Mouse (Mus musculus) liver, postnatal 0 days (tissue): ENCODE measurements around the gene R3hdm2. TPM values are rescaled to one million over a fixed set of nuclear protein-coding genes. Genes with fewer than 3 reads are reported as not detected.

Source experiments
- ATAC-seq: fragments of 200-750 bp; cut with Nextera tagmentation; 2 replicates; pipeline ENCODE4 v1.8.0; 2017; ENCODE audit warnings: mild to moderate bottlenecking, moderate library complexity
- DNase-seq: peaks from one replicate; pipeline ENCODE4 v3.0.0-alpha.2; 2016
- H3K27ac ChIP-seq: fragments of 300-500 bp; sonication (generic); 2 replicates; pipeline ENCODE4 v1.5.1; 2014; ENCODE audit warnings: antibody characterized with exemption, moderate library complexity, mild to moderate bottlenecking, low read depth
- H3K27me3 ChIP-seq: fragments of 300-500 bp; sonication (generic); 2 replicates; pipeline ENCODE4 v1.6.1; 2014; ENCODE audit warnings: low read length, control low read depth, mixed read lengths; ENCODE audit not compliant: insufficient read depth
- H3K36me3 ChIP-seq: fragments of 300-500 bp; sonication (generic); replicated peaks from 2 replicates; pipeline ENCODE4 v1.6.1; 2014; ENCODE audit warnings: mild to moderate bottlenecking, control low read depth, low read length, moderate library complexity, mixed read lengths; ENCODE audit not compliant: insufficient read depth
- H3K4me1 ChIP-seq: fragments of 300-500 bp; sonication (generic); 2 replicates; pipeline ENCODE4 v1.6.1; 2014; ENCODE audit warnings: antibody characterized with exemption, mild to moderate bottlenecking, control low read depth; ENCODE audit not compliant: insufficient read depth
- H3K4me2 ChIP-seq: fragments of 300-500 bp; sonication (generic); 2 replicates; pipeline ENCODE4 v1.6.1; 2014; ENCODE audit warnings: low read depth, mild to moderate bottlenecking, low read length, moderate library complexity, mixed read lengths
- H3K4me3 ChIP-seq: fragments of 300-500 bp; sonication (generic); 2 replicates; pipeline ENCODE4 v1.5.1; 2014; ENCODE audit warnings: low read depth, low read length
- H3K9ac ChIP-seq: fragments of 300-500 bp; sonication (generic); replicated peaks from 2 replicates; pipeline ENCODE4 v1.6.1; 2014; ENCODE audit warnings: mild to moderate bottlenecking, moderate library complexity
- H3K9me3 ChIP-seq: fragments of 300-500 bp; sonication (generic); 2 replicates; pipeline ENCODE4 v1.6.1; 2016; ENCODE audit warnings: mild to moderate bottlenecking, control low read depth, low read length, mixed read lengths
- CTCF ChIP-seq: sonication (generic); IDR thresholded peaks from 2 replicates; pipeline ENCODE4 v1.5.1; 2016; ENCODE audit warnings: antibody characterized with exemption, low read depth
- EP300 ChIP-seq: IDR thresholded peaks from 2 replicates; pipeline ENCODE4 v1.6.1; 2016; ENCODE audit warnings: antibody characterized with exemption, low read depth, mild to moderate bottlenecking
- WGBS: fragments of 180-500 bp; shearing (Covaris S2); extraction: QIAGEN DNeasy Blood & Tissue Kit; methylation state at CpG from one replicate; pipeline ENCODE4 v1.1.7; 2014; ENCODE audit not compliant: insufficient replicate concordance; 5-methylcytosine and 5-hydroxymethylcytosine counted together
- polyA plus RNA-seq: library from polyadenylated mRNA; unstranded; fragments of >200 nt; fragmentation: Nextera tagmentation; extraction: Ambion mirVana; gene quantifications from 2 replicates; pipeline ENCODE4 v1.2.1, GENCODE M21; 2015

The R3hdm2 gene
- polyA plus RNA-seq, 1 experiment from 2014 or later, result 16.6 TPM

DNA sequence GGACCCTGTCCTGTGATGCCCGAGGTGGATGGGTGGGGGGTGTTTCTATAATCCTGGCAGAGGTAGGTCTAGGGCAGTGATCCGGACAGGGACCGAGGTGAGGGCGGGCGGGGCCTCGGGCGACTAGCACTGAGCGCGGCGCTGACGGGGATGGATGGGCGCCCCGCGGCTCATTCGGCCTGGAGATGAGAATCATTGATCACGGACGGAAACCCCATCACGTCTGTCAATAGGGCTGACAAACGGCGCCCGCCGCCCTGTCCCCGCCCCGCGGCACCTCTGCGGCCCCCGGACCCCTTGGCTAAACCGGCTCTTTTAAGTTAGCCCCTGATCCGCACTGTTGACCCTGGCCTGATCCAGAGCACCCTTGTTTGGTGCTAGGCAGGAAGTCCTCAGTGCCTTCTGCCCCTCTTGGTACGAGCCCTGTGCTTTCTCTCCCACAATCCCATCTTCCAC, 154.8 kb downstream of the R3hdm2 start:
- H3K9me3 ChIP-seq, result no peaks in the 10 kb centered on the region
- TF ChIP-seq CTCF, result no peak
- no peak for TF ChIP-seq EP300
- H3K27me3 ChIP-seq, result peaks cover 66% of the 10 kb centered on the region
- H3K4me1 ChIP-seq, result peaks cover 9% of the 10 kb centered on the region
- H3K4me2 ChIP-seq, result peak overlapping the region; percentile 70
- DNase-seq (no peak), ATAC-seq (0 out of 2 replicates have a peak, but pooled peaks have one; percentile 20)
- H3K9ac ChIP-seq, result no peak overlapping the region
- H3K4me3 ChIP-seq, result peak overlapping the region; percentile 36; the same call in 1 of the 2 replicates
- H3K36me3 ChIP-seq, result peaks cover 12% of the 10 kb centered on the region
- no peak overlapping the region for H3K27ac ChIP-seq
- 2% methylated on average over 25 of the region's 30 CpGs for WGBS

DNA sequence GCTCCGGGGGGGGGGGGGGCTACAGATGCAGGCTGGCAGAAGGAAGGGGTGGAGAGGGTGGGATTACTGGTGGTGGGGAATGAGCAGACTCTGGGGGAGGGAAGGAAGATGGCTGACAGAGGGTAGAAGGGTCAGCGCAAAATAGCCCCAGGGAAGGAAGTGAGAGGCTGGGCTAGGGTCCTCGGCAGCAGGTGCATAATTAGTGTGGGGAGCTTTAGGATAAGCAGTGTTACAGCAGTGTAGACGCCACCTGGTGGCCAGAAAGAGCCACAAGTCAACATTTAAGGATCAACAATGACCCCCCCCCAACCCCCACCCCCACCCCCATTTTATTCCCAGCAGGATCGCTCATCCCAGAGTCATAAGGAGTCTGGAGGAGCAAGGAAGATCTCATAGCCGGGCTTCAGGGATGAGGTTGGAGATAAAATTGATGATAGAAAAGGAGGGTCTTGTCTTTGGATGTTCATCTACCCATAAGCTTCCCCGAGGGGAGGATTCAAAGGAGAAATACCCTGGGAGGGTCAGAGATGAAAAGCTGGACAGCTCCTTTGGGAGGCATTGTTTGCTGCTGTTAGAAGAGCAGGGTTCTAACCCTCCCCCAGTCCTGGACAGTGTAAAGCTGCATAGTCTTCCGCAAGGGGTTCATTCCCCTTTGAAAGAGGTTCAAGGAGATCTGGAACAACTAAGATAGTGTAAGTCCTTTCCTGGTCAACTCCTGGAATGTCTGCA, 156.6 kb downstream of the R3hdm2 start:
- Histone ChIP-seq H3K36me3 (peaks cover 22% of the 10 kb centered on the region), H3K4me2 (no peak overlapping the region), H3K4me1 (peaks cover 9% of the 10 kb centered on the region), H3K9me3 (no peaks in the 10 kb centered on the region), H3K9ac (no peak overlapping the region), H3K27ac (no peak overlapping the region), H3K27me3 (peaks cover 48% of the 10 kb centered on the region), H3K4me3 (no peak overlapping the region)
- 12% methylated on average over 8 of the region's 8 CpGs for WGBS
- ATAC-seq (no peak), DNase-seq (peak; percentile 58)
- TF ChIP-seq EP300, result no peak
- TF ChIP-seq CTCF, result peak; percentile 64

DNA sequence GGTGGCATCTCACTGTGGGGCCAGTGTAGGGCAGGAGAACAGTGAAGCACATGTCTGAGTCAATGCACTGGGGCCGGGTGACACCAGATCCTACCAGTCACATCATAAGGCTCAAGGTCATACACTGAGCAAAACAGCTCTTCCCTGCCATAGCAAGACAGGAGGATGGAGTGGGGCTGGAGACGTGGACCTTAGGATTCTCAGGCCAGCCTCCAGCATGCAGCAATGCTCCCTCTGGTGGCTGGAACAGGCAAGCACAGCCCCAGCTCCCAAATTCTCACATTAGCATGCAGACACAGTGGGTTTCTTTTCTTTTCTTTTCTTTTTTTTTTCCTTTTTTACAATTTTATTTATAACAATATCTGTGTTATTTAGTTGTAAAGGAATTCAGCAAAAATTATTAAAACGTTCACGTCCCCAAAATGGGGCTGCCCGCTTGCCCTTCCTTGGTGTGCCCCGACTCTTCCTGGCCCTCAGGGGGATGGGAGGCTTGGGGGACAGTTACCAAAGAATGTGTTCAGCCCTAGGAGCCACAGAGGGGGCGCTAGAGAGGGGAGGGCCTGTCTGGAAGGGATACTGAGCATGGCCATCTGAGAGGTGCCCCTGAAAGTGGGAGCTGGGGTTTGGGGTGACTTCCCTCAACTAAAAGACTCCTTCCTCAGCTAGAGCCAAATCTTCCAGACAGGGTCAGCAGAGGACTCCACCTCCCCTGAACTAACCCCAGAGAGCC, 157.9 kb downstream of the R3hdm2 start:
- no peak overlapping the region for H3K4me2 ChIP-seq
- H3K36me3 ChIP-seq, result peaks cover 28% of the 10 kb centered on the region
- TF ChIP-seq EP300 (no peak), CTCF (peak; percentile 96)
- H3K27me3 ChIP-seq, result peaks cover 36% of the 10 kb centered on the region
- H3K4me1 ChIP-seq, result peaks cover 9% of the 10 kb centered on the region
- 31% methylated on average over 7 of the region's 7 CpGs for WGBS
- no peak overlapping the region for H3K4me3 ChIP-seq
- no peak overlapping the region for H3K27ac ChIP-seq
- H3K9me3 ChIP-seq, result no peaks in the 10 kb centered on the region
- ATAC-seq (peak; percentile 35), DNase-seq (peak; percentile 78)
- no peak overlapping the region for H3K9ac ChIP-seq

DNA sequence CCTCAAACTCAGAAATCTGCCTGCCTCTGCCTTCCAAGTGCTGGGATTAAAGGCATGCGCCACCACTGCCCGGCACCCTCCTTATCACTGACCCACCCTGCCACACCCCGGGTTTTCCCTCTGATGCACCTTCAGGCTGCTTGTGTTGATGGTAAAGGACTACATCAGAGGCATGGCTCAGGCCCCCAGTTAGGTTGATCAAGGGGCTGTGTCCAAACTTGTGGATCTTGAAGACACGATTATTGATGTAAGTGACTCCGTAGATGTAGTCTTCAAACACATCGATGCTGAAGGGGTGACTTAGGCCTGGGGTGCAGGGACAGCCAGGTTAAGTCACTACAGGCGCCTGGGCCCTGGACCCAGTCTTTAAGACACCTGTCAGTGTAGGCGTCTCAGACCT, 161.4 kb downstream of the R3hdm2 start:
- peaks cover 50% of the 10 kb centered on the region for H3K36me3 ChIP-seq
- TF ChIP-seq EP300 (no peak), CTCF (no peak)
- no peak overlapping the region for H3K4me2 ChIP-seq
- H3K4me1 ChIP-seq, result no peaks in the 10 kb centered on the region
- ATAC-seq (no peak), DNase-seq (no peak)
- no peak overlapping the region for H3K9ac ChIP-seq
- no peaks in the 10 kb centered on the region for H3K9me3 ChIP-seq
- peaks cover under 1% of the 10 kb centered on the region for H3K27me3 ChIP-seq
- no peak overlapping the region for H3K4me3 ChIP-seq
- H3K27ac ChIP-seq, result no peak overlapping the region
- 84% methylated on average over 8 of the region's 8 CpGs for WGBS

DNA sequence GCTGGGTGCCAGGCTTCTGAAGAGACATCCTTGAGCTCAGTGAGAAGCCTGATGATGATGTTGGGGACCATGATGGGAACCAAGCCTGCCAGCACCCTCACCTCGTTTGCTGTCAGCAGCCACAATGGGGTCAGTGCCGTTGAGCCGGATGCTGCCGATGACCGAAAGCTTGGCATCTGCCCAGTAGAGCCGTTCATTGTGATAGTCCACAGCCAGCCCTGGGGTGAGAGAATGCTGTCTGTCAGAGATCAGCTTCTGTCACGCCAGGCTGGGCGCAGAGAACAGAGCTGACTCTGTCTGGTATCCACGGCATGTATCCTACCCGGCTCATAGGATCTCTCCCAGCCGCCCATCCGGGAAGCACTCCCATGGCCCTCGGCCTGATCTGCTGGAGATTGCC, 162.0 kb downstream of the R3hdm2 start:
- Histone ChIP-seq H3K9ac (no peak overlapping the region), H3K27me3 (no peaks in the 10 kb centered on the region; the same call in 1 of the 2 replicates), H3K4me2 (no peak overlapping the region), H3K4me3 (no peak overlapping the region), H3K36me3 (peaks cover 53% of the 10 kb centered on the region), H3K4me1 (no peaks in the 10 kb centered on the region), H3K9me3 (no peaks in the 10 kb centered on the region), H3K27ac (no peak overlapping the region)
- 82% methylated on average over 13 of the region's 13 CpGs for WGBS
- no peak for ATAC-seq
- TF ChIP-seq CTCF (no peak), EP300 (no peak)
- DNase-seq, result no peak

DNA sequence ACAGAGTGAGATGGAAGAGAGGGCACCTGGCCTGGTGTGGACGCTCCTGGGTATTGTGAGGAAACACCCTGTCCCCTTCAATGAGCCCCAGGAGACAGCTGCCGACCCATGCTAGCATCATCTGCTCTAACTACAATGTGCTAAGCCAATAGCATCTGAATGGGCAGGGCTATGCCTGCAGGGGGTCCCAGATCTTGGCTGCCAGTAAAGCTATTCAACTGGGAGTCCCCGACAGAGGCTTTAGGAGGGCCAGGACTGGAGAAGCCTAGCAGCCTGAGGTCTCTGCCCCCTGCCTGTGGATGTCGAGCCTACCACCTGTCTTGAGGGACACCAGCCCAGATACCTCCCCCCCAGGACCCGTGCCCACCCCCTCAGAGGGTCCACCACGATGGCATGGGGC, 162.6 kb downstream of the R3hdm2 start:
- no peak for ATAC-seq
- no peak overlapping the region for H3K4me3 ChIP-seq
- no peak for TF ChIP-seq CTCF
- H3K9me3 ChIP-seq, result no peaks in the 10 kb centered on the region
- no peak for DNase-seq
- no peak overlapping the region for H3K27ac ChIP-seq
- no peak overlapping the region for H3K4me2 ChIP-seq
- 61% methylated on average over 6 of the region's 6 CpGs for WGBS
- H3K27me3 ChIP-seq, result no peaks in the 10 kb centered on the region
- no peaks in the 10 kb centered on the region for H3K4me1 ChIP-seq
- peaks cover 53% of the 10 kb centered on the region for H3K36me3 ChIP-seq
- no peak overlapping the region for H3K9ac ChIP-seq
